Mouse (Mus musculus): ENCODE measurements around the gene BC017158.

- TF ChIP-seq CTCF (IDR thresholded peaks at IDR 0.05; ENCODE audit: low read depth, low read length): no peak
- no peak for TF ChIP-seq POLR2A (IDR thresholded peaks at IDR 0.05; ENCODE audit: borderline replicate concordance, low read depth, low read length)
Measured at GRCm38 (mm10) chr7:128237927-128238778, 59.8 kb downstream of the BC017158 start, which contains the start of gene 9130023H24Rik.
